Mouse (Mus musculus) left cerebral cortex, postnatal 25 days (tissue): Measurements from ENCODE around the gene Fadd. TPM values are rescaled to one million over a fixed set of nuclear protein-coding genes. Genes with fewer than 3 reads are reported as not detected.
A peak's percentile ranks its signal among the peaks of the same experiment; 100 is the strongest.

Experiments used
- DNase-seq, 2 experiments: peaks; one replicate each; pipeline ENCODE4 v3.0.0; 2022; ENCODE audit warnings: low spot score in 2 of 2, mixed read lengths in 1 of 2
- intact Hi-C: fragments of 180-260 bp; cut with DNase I; formaldehyde crosslinking; loops from one replicate; pipeline ENCODE4 v1.15.1; 2025
- total RNA-seq, 2 experiments: library from RNA; stranded (reverse); gene quantifications; 2 replicates each; pipeline ENCODE4 v1.2.3; 2021

Fadd gene
- total RNA-seq, 2 experiments from 2014 or later, result 2.1 to 2.2 TPM

- intact Hi-C loops, result no loop called here
- DNase-seq, result no peak
These were observed 43.1 kb downstream of the Fadd start for GRCm38 (mm10) chr7:144539146-144539545.

- intact Hi-C loops, result no loop called here
- peak in 1 of 2 experiments; percentile 33 for DNase-seq
These were observed 44.1 kb downstream of the Fadd start for GRCm38 (mm10) chr7:144538030-144538644.

GRCm38 (mm10) chr7:144536367-144536766 lies 45.9 kb downstream of the Fadd start:
- intact Hi-C loops, result no loop called here
- no peak for DNase-seq

DNA sequence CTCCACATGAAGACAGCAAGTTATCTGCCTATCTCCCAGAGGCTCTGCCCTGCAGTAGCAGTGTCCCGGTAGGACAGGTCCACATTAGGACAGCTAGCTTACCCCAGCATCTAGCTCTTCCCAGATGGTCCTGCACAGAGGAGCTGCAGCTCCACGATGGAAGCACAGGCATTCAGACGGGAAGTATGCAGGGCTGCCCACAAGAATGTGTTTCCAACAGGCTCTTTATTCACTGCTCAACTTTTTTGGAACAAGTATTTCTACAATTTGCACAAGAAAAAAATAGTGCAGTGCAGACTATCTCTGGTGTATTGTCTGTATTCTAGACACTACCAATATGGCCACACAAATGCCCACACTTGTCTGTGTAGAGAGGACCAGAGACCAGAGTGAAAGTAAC lies 47.5 kb downstream of the Fadd start:
- intact Hi-C loops, result no loop called here

DNA sequence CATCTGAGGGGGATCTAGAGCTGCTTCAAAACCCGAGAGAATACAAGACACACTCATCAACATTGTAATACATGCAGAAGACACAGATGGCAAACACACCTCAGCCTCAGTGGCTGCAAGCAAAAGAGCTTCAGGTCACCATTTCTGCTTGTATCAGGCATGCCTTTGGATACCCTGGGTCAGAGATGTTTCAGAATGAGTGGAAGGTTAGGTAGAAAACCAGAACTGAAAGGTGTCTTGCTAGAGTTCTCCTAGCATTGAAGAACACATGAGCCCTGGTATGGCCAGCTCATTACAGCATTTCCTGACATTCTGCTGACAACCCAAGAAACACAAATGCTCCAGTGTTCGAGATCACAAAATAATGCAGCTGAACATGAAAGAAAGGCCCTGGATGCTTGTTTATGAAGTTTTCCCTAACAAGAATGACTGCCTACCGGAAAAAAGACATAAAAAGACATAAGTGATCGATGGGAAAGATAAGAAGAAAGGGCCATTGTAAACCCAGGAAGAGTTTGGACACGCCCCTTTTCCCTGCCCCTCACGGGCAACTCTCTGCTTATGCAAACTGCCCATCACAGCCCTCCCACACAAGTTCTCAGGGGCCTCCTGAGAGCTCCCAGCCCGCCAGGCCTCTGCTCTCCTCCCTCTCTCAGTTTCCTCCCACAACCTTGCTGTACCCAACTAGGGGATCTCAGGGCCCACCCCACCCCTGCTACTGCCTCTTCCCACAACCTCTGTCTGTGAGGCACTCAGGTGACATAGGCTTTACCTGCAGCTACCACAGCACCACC lies 50.5 kb downstream of the Fadd start:
- DNase-seq, result no peak
- intact Hi-C loops, result no loop called here

More for the DNA sequence above, 47.5 kb downstream of the Fadd start:
- no peak for DNase-seq

DNA sequence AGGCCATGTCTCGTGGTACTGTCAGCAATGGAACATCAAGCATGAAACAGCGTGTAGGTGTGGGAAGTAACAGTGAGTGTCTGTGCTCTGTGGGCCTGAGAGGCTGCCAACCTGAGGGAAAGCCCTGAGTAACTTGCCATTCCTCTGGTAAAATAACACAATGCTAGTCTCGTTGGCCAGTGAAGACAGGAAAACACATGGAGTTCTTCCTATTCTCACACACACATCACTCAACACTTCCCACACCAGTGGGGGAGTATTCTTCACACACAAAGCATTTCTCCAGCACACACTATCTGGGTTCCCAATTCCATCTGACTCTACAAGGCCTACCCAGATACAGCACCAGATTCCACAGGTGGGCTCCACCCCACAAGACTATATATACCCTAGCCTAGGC lies 52.4 kb downstream of the Fadd start:
- peak; percentile 29 to 87 for DNase-seq
- intact Hi-C loops, result no loop called here

GRCm38 (mm10) chr7:144527723-144528221 lies 54.5 kb downstream of the Fadd start:
- no peak for DNase-seq
- intact Hi-C loops, result no loop called here

Other genes starting within 250 kb of the Fadd start
- 100 to 1,000 TPM; 102 to 103 TPM for gene Cttn, start 111.5 kb downstream of the Fadd start, total RNA-seq
- gene Ppfia1, start 28.7 kb downstream of the Fadd start, total RNA-seq, result 10 to 100 TPM; 29.5 to 32.9 TPM
- 1 to 10 TPM; 2.8 to 2.9 TPM for gene Ano1, start 169.5 kb upstream of the Fadd start, total RNA-seq